Mouse (Mus musculus) spleen, adult 2 months (tissue): Measurements from ENCODE around the gene Pam. TPM values are rescaled to one million over a fixed set of nuclear protein-coding genes. Genes with fewer than 3 reads are reported as not detected.

Experiments used
- DNase-seq, 2 experiments: peaks; one replicate each; pipeline versions ENCODE4 v3.0.0 to v3.0.0-alpha.2; 2012 to 2021; ENCODE audit warnings: low spot score in 2 of 2, low read depth in 1 of 2
- H3K27ac ChIP-seq: fragments of 200-500 bp; 2 replicates; pipeline ENCODE4 v1.5.1; 2012; ENCODE audit warnings: low read length, inconsistent platforms; ENCODE audit not compliant: insufficient read depth
- H3K27me3 ChIP-seq: fragments of 200-500 bp; 2 replicates; pipeline ENCODE4 v1.6.1; 2012; ENCODE audit warnings: mild to moderate bottlenecking, moderate library complexity, low read length, inconsistent platforms; ENCODE audit not compliant: control insufficient read depth, insufficient read depth
- H3K36me3 ChIP-seq: fragments of 200-500 bp; 2 replicates; pipeline ENCODE4 v1.6.1; 2012; ENCODE audit warnings: mild to moderate bottlenecking, low read length, inconsistent platforms; ENCODE audit not compliant: control insufficient read depth, insufficient read depth
- H3K4me1 ChIP-seq: fragments of 200-500 bp; 2 replicates; pipeline ENCODE4 v1.6.1; 2011; ENCODE audit warnings: inconsistent platforms; ENCODE audit not compliant: control insufficient read depth, insufficient read depth, insufficient read length
- H3K4me3 ChIP-seq: fragments of 200-500 bp; 2 replicates; pipeline ENCODE4 v1.5.1; 2011; ENCODE audit warnings: mild to moderate bottlenecking, inconsistent platforms; ENCODE audit not compliant: insufficient read depth, insufficient read length; ENCODE audit errors: extremely low read depth
- CTCF ChIP-seq: fragments of 200-500 bp; IDR thresholded peaks from 2 replicates; pipeline ENCODE4 v1.5.1; 2011; ENCODE audit warnings: mild to moderate bottlenecking, inconsistent platforms; ENCODE audit not compliant: insufficient read depth, insufficient read length, insufficient replicate concordance; ENCODE audit errors: extremely low read depth
- POLR2A ChIP-seq: fragments of 200-500 bp; IDR thresholded peaks from 2 replicates; pipeline ENCODE4 v1.6.1; 2011; ENCODE audit warnings: low read depth, low read length, inconsistent platforms
- WGBS: fragments of 180-500 bp; shearing (Covaris S2); methylation state at CpG from one replicate; pipeline ENCODE4 v1.1.7; 2018; 5-methylcytosine and 5-hydroxymethylcytosine counted together
- polyA plus RNA-seq: library from polyadenylated mRNA; depleted of rRNA; stranded (reverse); fragments of >200 nt; gene quantifications from 2 replicates; pipeline ENCODE4 v1.2.3, GENCODE M21; 2012

Pam gene
- polyA plus RNA-seq, 1 experiment, result 22.8 TPM

- DNase-seq, result no peak
- TF ChIP-seq POLR2A (no peak), CTCF (no peak)
- no peak overlapping the region for H3K27ac ChIP-seq
- no peaks in the 10 kb centered on the region for H3K36me3 ChIP-seq
- 27% methylated on average over 9 of the region's 9 CpGs for WGBS
- peaks cover 2% of the 10 kb centered on the region; the same call in 1 of the 2 replicates for H3K27me3 ChIP-seq
- H3K4me1 ChIP-seq, result peaks cover 3% of the 10 kb centered on the region; the same call in 1 of the 2 replicates
- peak overlapping the region; percentile 63 for H3K4me3 ChIP-seq
Observed at GRCm38 (mm10) chr1:98095991-98096330, 515 bp upstream of the Pam start.

- no peak for DNase-seq
- no peaks in the 10 kb centered on the region for H3K36me3 ChIP-seq
- H3K27ac ChIP-seq, result peak overlapping the region; percentile 57
- TF ChIP-seq CTCF, result no peak
- TF ChIP-seq POLR2A, result no peak
- H3K27me3 ChIP-seq, result peaks cover 2% of the 10 kb centered on the region; the same call in 1 of the 2 replicates
- H3K4me1 ChIP-seq, result peaks cover 3% of the 10 kb centered on the region; the same call in 1 of the 2 replicates
- 2% methylated on average over 20 of the region's 20 CpGs for WGBS
- H3K4me3 ChIP-seq, result peak overlapping the region; percentile 63
Observed at GRCm38 (mm10) chr1:98094811-98095245, 618 bp downstream of the Pam start.

- Histone ChIP-seq H3K4me1 (no peaks in the 10 kb centered on the region), H3K27me3 (no peaks in the 10 kb centered on the region), H3K4me3 (no peak overlapping the region), H3K36me3 (no peaks in the 10 kb centered on the region), H3K27ac (no peak overlapping the region)
- TF ChIP-seq CTCF, result no peak
- no peak for TF ChIP-seq POLR2A
- WGBS, result 83% methylated on average over 5 of the region's 5 CpGs
- DNase-seq, result no peak
Observed at GRCm38 (mm10) chr1:98089336-98089975, 6.0 kb downstream of the Pam start.

GRCm38 (mm10) chr1:98086456-98086855 is 9.0 kb downstream of the Pam start:
- DNase-seq, result no peak
- WGBS, result 86% methylated on average over 3 of the region's 3 CpGs
- H3K4me3 ChIP-seq, result no peak overlapping the region

GRCm38 (mm10) chr1:98084596-98085274 is 10.7 kb downstream of the Pam start:
- no peaks in the 10 kb centered on the region for H3K4me1 ChIP-seq
- TF ChIP-seq CTCF (no peak), POLR2A (no peak)
- H3K27ac ChIP-seq, result no peak overlapping the region
- H3K27me3 ChIP-seq, result no peaks in the 10 kb centered on the region
- DNase-seq, result no peak
- WGBS, result 88% methylated on average over 13 of the region's 13 CpGs
- H3K36me3 ChIP-seq, result no peaks in the 10 kb centered on the region
- H3K4me3 ChIP-seq, result no peak overlapping the region

More at GRCm38 (mm10) chr1:98086456-98086855, 9.0 kb downstream of the Pam start:
- no peaks in the 10 kb centered on the region for H3K36me3 ChIP-seq
- no peaks in the 10 kb centered on the region for H3K27me3 ChIP-seq
- TF ChIP-seq CTCF, result no peak
- no peak for TF ChIP-seq POLR2A
- H3K4me1 ChIP-seq, result no peaks in the 10 kb centered on the region
- H3K27ac ChIP-seq, result no peak overlapping the region

GRCm38 (mm10) chr1:98083508-98083907 is 11.9 kb downstream of the Pam start:
- Histone ChIP-seq H3K27ac (no peak overlapping the region), H3K36me3 (no peaks in the 10 kb centered on the region), H3K4me1 (no peaks in the 10 kb centered on the region), H3K27me3 (no peaks in the 10 kb centered on the region), H3K4me3 (no peak overlapping the region)
- no peak for TF ChIP-seq POLR2A
- TF ChIP-seq CTCF, result no peak
- WGBS, result 78% methylated on average over 3 of the region's 3 CpGs
- no peak for DNase-seq

- Histone ChIP-seq H3K4me3 (no peak overlapping the region), H3K27ac (no peak overlapping the region), H3K27me3 (no peaks in the 10 kb centered on the region), H3K36me3 (no peaks in the 10 kb centered on the region), H3K4me1 (no peaks in the 10 kb centered on the region)
- DNase-seq, result no peak
- no peak for TF ChIP-seq CTCF
- no peak for TF ChIP-seq POLR2A
- WGBS, result 90% methylated on average over 6 of the region's 6 CpGs
Observed at GRCm38 (mm10) chr1:98082988-98083387, 12.5 kb downstream of the Pam start.
